Mouse (Mus musculus): ENCODE results near the gene Batf3.

DNA sequence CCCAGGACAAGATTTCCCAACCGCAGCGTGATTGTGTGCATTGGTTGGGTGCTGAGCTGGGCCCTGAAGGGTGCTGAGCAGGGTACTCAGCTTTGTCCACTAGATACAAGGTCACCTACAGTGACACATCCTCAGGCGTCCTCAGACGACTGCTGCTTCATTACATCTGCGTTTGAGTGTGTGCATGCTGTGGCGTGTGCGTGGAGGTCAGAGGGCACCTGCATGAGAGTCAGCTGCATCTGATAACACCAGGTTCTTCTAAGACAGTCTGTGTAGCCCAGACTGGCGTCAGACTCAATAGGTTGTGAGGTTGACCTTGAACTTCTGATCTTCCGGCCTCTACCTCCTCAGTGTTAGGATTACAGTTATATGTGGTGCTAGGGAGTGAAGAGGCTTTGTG lies 7.6 kb downstream of the Batf3 start:
- TF ChIP-seq POLR2A (IDR thresholded peaks at IDR 0.05; ENCODE audit: extremely low read depth, insufficient read depth, low read length) (no peak), CTCF (IDR thresholded peaks at IDR 0.05; ENCODE audit: low read depth, low read length) (no peak)
